Mouse (Mus musculus) embryonic facial prominence, embryonic 14.5 days (tissue): ENCODE data around the gene Hcls1. TPM values are rescaled to one million over a fixed set of nuclear protein-coding genes. Genes with fewer than 3 reads are reported as not detected.

ENCODE experiments used
- ATAC-seq: fragments of 200-750 bp; cut with Nextera tagmentation; 2 replicates; pipeline ENCODE4 v1.8.0; 2017; ENCODE audit warnings: low read depth, moderate number of reproducible peaks, moderate TSS enrichment
- DNase-seq: peaks from one replicate; pipeline ENCODE4 v3.0.0-alpha.2; 2015; ENCODE audit warnings: low spot score
- H3K27ac ChIP-seq: fragments of 300-500 bp; sonication (generic); replicated peaks from 2 replicates; pipeline ENCODE4 v1.5.1; 2014; ENCODE audit warnings: low read depth, mild to moderate bottlenecking, low read length, moderate library complexity
- H3K27me3 ChIP-seq: fragments of 300-500 bp; sonication (generic); replicated peaks from 2 replicates; pipeline ENCODE4 v1.6.1; 2014; ENCODE audit warnings: low read length; ENCODE audit not compliant: control insufficient read depth, insufficient read depth
- H3K36me3 ChIP-seq: fragments of 300-500 bp; sonication (generic); 2 replicates; pipeline ENCODE4 v1.6.1; 2014; ENCODE audit warnings: low read length, mixed read lengths; ENCODE audit not compliant: control insufficient read depth, insufficient read depth
- H3K4me1 ChIP-seq: fragments of 300-500 bp; sonication (generic); 2 replicates; pipeline ENCODE4 v1.6.1; 2014; ENCODE audit warnings: antibody characterized with exemption, low read length; ENCODE audit not compliant: control insufficient read depth, insufficient read depth
- H3K4me2 ChIP-seq: fragments of 300-500 bp; sonication (generic); 2 replicates; pipeline ENCODE4 v1.6.1; 2014; ENCODE audit warnings: low read depth, mild to moderate bottlenecking, low read length, moderate library complexity, mixed read lengths
- H3K4me3 ChIP-seq: fragments of 300-500 bp; sonication (generic); 2 replicates; pipeline ENCODE4 v1.5.1; 2014; ENCODE audit warnings: low read depth, mild to moderate bottlenecking, low read length
- H3K9ac ChIP-seq: fragments of 300-500 bp; sonication (generic); 2 replicates; pipeline ENCODE4 v1.6.1; 2014; ENCODE audit warnings: low read depth, mild to moderate bottlenecking, low read length, moderate library complexity, mixed read lengths
- H3K9me3 ChIP-seq: fragments of 300-500 bp; sonication (generic); 2 replicates; pipeline ENCODE4 v1.6.1; 2016; ENCODE audit warnings: low read length; ENCODE audit not compliant: control insufficient read depth
- WGBS: fragments of 180-500 bp; shearing (Covaris S2); extraction: QIAGEN DNeasy Blood & Tissue Kit; methylation state at CpG from one replicate; pipeline ENCODE4 v1.1.7; 2014; 5-methylcytosine and 5-hydroxymethylcytosine counted together
- polyA plus RNA-seq: library from polyadenylated mRNA; unstranded; fragments of >200 nt; fragmentation: Nextera tagmentation; extraction: Ambion mirVana; gene quantifications from 2 replicates; pipeline ENCODE4 v1.2.1, GENCODE M21; 2014

Gene Hcls1
- polyA plus RNA-seq, 1 experiment from 2014 or later, result 3.9 TPM

DNA sequence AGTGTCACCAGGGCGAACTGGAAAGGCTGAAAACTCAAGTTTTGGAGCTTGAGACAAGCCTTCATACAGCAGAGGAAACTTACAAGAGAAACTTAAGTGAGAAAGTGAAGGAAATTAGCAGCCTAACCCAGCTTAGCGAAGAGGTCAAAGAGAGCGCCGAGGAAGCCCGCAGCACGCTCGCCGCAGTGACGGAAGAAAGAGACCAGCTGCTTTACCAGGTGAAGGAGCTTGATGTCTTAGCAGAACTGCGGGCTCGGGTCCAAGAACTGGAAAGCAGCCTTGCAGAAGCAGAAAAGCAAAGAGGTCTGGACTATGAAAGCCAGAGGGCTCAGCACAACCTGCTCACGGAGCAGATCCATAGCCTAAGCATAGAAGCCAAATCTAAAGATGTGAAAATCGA lies 22.5 kb upstream of the Hcls1 start:
- no peaks in the 10 kb centered on the region for H3K27me3 ChIP-seq
- H3K4me3 ChIP-seq, result no peak overlapping the region
- ATAC-seq, result no peak
- H3K4me2 ChIP-seq, result no peak overlapping the region
- H3K36me3 ChIP-seq, result peaks cover 81% of the 10 kb centered on the region
- H3K4me1 ChIP-seq, result no peaks in the 10 kb centered on the region
- H3K27ac ChIP-seq, result no peak overlapping the region
- H3K9me3 ChIP-seq, result no peaks in the 10 kb centered on the region
- no peak overlapping the region for H3K9ac ChIP-seq
- WGBS, result 89% methylated on average over 13 of the region's 13 CpGs
- no peak for DNase-seq

DNA sequence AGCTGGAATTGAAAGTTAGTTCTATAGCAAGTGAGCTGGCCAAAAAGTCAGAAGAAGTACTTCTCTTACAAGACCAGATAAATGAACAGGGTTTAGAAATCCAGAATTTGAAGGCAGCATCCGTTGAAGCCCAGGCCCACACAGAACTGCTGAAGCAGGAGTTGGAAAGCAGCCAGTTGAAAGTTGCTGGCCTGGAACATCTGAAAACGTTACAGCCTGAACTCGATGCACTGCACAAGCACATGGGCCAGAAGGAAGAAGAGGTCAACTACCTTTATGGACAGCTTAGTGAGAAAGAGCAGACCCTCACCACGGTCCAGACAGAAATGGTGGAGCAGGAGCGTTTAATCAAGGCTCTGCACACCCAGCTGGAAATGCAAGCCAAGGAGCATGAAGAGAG lies 20.6 kb upstream of the Hcls1 start:
- Histone ChIP-seq H3K36me3 (peaks cover 82% of the 10 kb centered on the region), H3K4me3 (no peak overlapping the region), H3K9ac (no peak overlapping the region), H3K4me2 (no peak overlapping the region), H3K4me1 (no peaks in the 10 kb centered on the region), H3K27ac (no peak overlapping the region), H3K9me3 (no peaks in the 10 kb centered on the region), H3K27me3 (no peaks in the 10 kb centered on the region)
- ATAC-seq (no peak; the same call in 1 of the 2 replicates), DNase-seq (peak; percentile 16)
- WGBS, result 76% methylated on average over 5 of the region's 5 CpGs

DNA sequence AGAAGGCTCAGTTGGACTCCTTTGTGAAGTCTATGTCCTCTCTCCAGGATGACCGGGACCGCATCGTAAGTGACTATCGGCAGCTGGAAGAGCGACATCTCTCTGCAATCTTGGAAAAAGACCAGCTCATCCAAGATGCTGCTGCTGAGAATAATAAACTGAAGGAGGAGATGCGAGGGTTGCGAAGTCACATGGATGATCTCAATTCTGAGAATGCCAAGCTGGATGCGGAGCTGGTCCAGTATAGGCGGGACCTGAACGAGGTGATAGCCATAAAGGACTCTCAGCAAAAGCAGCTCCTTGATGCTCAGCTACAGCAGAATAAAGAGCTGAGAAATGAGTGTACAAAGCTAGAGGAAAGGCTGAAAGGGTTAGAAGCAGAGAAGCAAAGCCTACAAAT lies 16.3 kb upstream of the Hcls1 start:
- Histone ChIP-seq H3K4me1 (no peaks in the 10 kb centered on the region), H3K9ac (no peak overlapping the region), H3K36me3 (peaks cover 85% of the 10 kb centered on the region), H3K4me3 (no peak overlapping the region), H3K27ac (no peak overlapping the region), H3K4me2 (no peak overlapping the region), H3K27me3 (no peaks in the 10 kb centered on the region), H3K9me3 (no peaks in the 10 kb centered on the region)
- 97% methylated on average over 10 of the region's 10 CpGs for WGBS
- ATAC-seq (no peak), DNase-seq (no peak)

DNA sequence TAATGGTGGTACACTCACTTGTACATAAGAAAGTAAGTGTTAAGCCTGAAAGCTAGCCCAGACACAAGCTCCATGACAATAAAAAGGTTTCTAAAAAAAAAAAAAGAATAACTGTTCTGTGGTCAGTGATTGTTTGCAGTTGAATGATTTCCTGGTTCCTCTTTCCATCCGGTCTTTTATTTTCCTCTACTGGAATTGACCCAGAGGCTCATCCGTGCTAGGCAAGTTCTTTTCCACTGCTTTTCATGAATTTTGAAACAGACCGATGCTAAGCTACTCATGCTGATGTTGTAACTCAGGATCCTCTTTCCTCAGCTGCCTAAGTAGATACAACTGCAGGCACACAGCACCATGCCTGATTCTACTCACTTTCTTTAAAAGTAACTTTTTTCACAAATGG lies 14.4 kb upstream of the Hcls1 start:
- 82% methylated on average over 3 of the region's 3 CpGs for WGBS
- Histone ChIP-seq H3K9me3 (no peaks in the 10 kb centered on the region), H3K36me3 (peaks cover 77% of the 10 kb centered on the region), H3K27me3 (no peaks in the 10 kb centered on the region), H3K4me1 (no peaks in the 10 kb centered on the region), H3K4me3 (no peak overlapping the region), H3K9ac (no peak overlapping the region), H3K27ac (no peak overlapping the region), H3K4me2 (no peak overlapping the region)
- no peak for ATAC-seq
- no peak for DNase-seq

DNA sequence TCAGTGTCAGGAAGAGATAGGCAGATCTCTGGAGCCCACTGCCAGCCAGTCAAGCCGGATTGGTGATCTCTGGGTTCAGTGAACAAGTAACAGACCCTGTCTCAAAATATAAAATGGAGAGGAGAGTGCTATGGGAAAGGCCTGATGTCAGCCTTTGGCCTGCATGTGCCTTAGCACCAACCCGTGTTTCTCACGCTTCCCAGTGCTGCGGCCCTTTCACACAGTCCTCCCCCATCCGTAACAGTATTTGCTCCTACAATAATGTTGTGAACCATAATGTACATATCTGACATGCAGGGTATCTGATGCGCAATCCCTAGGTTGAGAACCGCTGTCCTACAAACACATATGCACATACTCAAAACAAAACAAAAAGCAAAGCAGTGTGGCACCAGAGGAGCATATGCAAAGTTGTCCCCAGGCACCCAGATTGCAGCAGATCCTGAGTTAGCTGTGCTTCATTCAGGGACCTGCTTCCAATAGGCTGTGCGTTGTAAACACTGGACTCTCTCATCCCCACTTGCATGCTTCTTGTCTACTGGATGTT lies 13.6 kb upstream of the Hcls1 start:
- ATAC-seq (no peak), DNase-seq (no peak)
- H3K27me3 ChIP-seq, result no peaks in the 10 kb centered on the region
- H3K36me3 ChIP-seq, result peaks cover 77% of the 10 kb centered on the region
- H3K9me3 ChIP-seq, result no peaks in the 10 kb centered on the region
- H3K4me2 ChIP-seq, result no peak overlapping the region
- no peaks in the 10 kb centered on the region for H3K4me1 ChIP-seq
- WGBS, result 91% methylated on average over 8 of the region's 8 CpGs
- H3K27ac ChIP-seq, result no peak overlapping the region
- no peak overlapping the region for H3K4me3 ChIP-seq
- no peak overlapping the region for H3K9ac ChIP-seq

DNA sequence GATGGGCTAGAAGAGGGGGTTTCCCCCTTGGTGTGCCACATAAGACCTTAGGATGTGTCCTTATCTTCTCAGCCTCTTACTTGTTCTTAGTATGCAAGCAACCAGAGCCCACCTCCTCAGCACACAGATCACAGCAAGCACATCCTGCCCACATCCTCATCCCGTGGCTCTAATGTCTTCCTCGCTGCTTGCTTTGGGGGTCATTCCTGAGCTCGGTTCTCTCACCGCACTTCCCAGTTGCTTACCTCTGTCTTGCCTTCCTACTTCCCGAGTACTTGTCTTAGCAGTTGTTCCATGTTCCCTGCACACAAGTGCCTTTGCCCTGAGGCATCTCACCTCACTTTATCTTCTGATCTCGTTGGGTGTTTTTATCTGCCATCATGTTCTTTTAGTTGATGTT lies 12.8 kb upstream of the Hcls1 start:
- H3K9ac ChIP-seq, result no peak overlapping the region
- H3K36me3 ChIP-seq, result peaks cover 77% of the 10 kb centered on the region
- no peak overlapping the region for H3K27ac ChIP-seq
- H3K4me2 ChIP-seq, result no peak overlapping the region
- ATAC-seq (no peak), DNase-seq (no peak)
- WGBS, result 84% methylated on average over 6 of the region's 6 CpGs
- H3K27me3 ChIP-seq, result no peaks in the 10 kb centered on the region
- no peaks in the 10 kb centered on the region for H3K4me1 ChIP-seq
- H3K9me3 ChIP-seq, result no peaks in the 10 kb centered on the region
- H3K4me3 ChIP-seq, result no peak overlapping the region

DNA sequence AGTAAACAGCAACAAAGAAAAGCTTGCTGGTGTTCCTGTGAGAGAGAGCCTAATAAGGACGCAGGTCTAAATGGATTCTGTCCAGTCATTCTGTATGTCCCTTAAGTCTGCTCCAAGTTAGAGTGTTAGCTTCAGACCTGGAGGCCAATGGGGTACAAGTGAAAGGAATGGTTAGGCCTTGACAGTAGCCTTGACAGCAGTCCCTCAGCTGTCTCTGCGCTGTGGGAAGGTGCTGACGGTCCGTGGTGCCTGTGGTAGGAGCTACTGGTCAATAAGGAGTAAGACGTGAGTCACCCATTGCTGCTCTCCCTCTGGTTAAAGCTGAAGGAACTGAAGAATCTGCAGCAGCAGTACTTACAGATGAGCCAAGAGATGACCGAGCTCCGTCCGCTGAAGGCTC lies 10.5 kb upstream of the Hcls1 start:
- Histone ChIP-seq H3K4me3 (no peak overlapping the region), H3K9me3 (no peaks in the 10 kb centered on the region), H3K4me1 (no peaks in the 10 kb centered on the region), H3K36me3 (peaks cover 81% of the 10 kb centered on the region), H3K9ac (no peak overlapping the region), H3K27me3 (no peaks in the 10 kb centered on the region), H3K27ac (no peak overlapping the region), H3K4me2 (no peak overlapping the region)
- 94% methylated on average over 8 of the region's 8 CpGs for WGBS
- no peak for DNase-seq
- ATAC-seq, result no peak

DNA sequence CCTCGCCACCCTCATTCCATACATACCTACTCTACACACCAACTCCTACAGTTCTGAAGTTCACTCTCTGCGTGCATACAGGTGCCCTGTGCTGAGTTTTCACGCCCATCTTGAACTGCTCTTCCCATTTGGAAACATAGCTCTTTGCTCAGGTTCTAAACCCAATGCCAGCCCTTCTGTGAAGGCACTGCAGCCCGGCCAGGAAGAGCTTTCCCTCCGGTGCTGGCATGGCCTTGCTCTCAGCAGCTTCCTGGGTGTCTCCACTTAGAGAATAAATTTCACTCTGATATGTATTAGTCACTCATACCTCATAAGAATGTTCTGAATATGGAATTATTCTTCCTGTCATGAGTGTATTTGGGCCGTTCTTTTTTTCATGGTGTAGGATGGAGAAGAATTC lies 9.4 kb upstream of the Hcls1 start:
- Histone ChIP-seq H3K4me1 (no peaks in the 10 kb centered on the region), H3K4me3 (no peak overlapping the region), H3K27ac (no peak overlapping the region), H3K36me3 (peaks cover 81% of the 10 kb centered on the region), H3K9ac (no peak overlapping the region), H3K27me3 (no peaks in the 10 kb centered on the region), H3K4me2 (no peak overlapping the region), H3K9me3 (no peaks in the 10 kb centered on the region)
- DNase-seq, result no peak
- no peak for ATAC-seq
- WGBS, result 93% methylated on average over 6 of the region's 6 CpGs

DNA sequence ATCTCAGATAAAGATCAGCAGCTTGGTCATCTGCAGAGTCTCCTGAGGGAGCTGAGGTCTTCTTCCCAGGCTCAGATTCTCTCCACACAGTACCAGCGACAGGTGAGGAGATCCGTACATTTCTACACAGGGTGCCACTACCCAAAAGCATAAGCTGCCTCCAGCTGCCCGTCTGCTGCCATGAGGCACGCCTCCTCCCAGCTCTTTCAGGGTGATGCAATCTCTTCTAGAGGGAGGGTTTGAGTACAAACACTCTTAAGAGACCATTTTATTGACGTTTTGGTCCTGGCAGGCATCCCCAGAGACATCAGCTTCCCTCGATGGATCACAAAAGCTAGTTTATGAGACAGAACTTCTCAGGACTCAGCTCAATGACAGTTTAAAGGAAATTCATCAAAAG lies 9.0 kb upstream of the Hcls1 start:
- Histone ChIP-seq H3K27me3 (no peaks in the 10 kb centered on the region), H3K4me3 (no peak overlapping the region), H3K4me2 (no peak overlapping the region), H3K27ac (no peak overlapping the region), H3K9ac (no peak overlapping the region), H3K36me3 (peaks cover 77% of the 10 kb centered on the region), H3K4me1 (no peaks in the 10 kb centered on the region), H3K9me3 (no peaks in the 10 kb centered on the region)
- 74% methylated on average over 6 of the region's 6 CpGs for WGBS
- ATAC-seq (no peak), DNase-seq (no peak)
